Mouse (Mus musculus) olfactory bulb, adult 2 months (tissue): Measurements from ENCODE around the gene Cbln3.

Experiments used
- CTCF ChIP-seq: fragments of 200-500 bp; IDR thresholded peaks from 2 replicates; pipeline ENCODE4 v1.5.1; 2012; ENCODE audit warnings: low read depth, mild to moderate bottlenecking, low read length, moderate library complexity; ENCODE audit not compliant: insufficient read depth
- POLR2A ChIP-seq: fragments of 200-500 bp; IDR thresholded peaks from 2 replicates; pipeline ENCODE4 v1.6.1; 2012; ENCODE audit warnings: mild to moderate bottlenecking, low read depth, low read length, moderate library complexity; ENCODE audit not compliant: insufficient read depth

DNA sequence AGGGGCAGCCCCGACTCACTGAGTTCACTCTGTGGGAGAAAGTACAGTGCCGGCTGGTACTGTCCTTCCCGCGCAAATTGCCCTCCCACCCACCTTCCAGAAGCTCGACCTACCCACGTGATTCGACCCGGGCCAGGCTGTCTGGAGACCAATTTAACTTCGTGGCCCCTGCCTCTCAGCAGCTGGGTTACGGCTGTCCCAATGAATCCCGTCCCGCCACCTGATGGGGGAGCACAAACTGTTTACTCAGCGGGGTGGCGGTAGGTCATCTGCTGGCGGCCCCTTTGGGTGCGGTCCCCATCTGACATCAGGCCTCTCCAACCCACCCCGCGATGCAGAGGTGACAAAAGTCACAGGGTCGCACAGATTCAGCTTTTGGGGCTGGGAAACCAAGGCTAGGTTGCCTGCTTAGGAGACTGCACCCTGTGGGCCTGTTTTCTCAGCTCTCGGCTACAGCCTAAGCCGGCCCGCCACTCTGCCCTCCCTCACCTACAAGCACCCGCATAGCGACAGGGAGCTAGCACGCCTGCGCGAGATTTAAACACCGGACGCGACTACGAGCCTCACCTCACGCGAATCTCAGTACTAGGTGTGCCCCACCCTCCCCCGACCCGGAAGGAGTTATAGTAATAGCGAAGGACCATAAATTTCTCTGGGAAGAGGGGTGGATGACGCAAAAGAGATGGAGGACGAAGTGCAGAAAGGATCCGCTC lies 15.7 kb upstream of the Cbln3 start, which contains the start of gene Sdr39u1:
- TF ChIP-seq CTCF: 0 out of 2 replicates have a peak, but pooled peaks have one; percentile 13
- TF ChIP-seq POLR2A: peak; percentile 60
